Mouse (Mus musculus): Measurements from ENCODE around the gene Rif1. TPM values are rescaled to one million over a fixed set of nuclear protein-coding genes. Genes with fewer than 3 reads are reported as not detected.

Rif1 gene
- polyA plus RNA-seq, 1 experiment from 2014 or later: 46.6 TPM

Other genes with a start within 250 kb of the Rif1 start
- 11.9 TPM in 2 replicates for gene Rbm43, start 137.7 kb upstream of the Rif1 start, polyA plus RNA-seq (2014; fragmentation: Nextera tagmentation; extraction: Ambion mirVana)
- gene Nmi, start 99.3 kb upstream of the Rif1 start, polyA plus RNA-seq (2014; fragmentation: Nextera tagmentation; extraction: Ambion mirVana): 15.6 and 18.5 TPM in 2 replicates
- gene Tnfaip6, start 34.8 kb upstream of the Rif1 start, polyA plus RNA-seq (2014; fragmentation: Nextera tagmentation; extraction: Ambion mirVana): 3.0 and 3.4 TPM in 2 replicates

All from intestine, embryonic 14.5 days (tissue).